Mouse (Mus musculus) ES-Bruce4 (cell line): ENCODE data around the gene Pde6h.

Experiments
- CTCF ChIP-seq: IDR thresholded peaks from one replicate; pipeline ENCODE4 v1.8.1; 2011; ENCODE audit warnings: low read depth, low read length
- EP300 ChIP-seq: IDR thresholded peaks from 2 replicates; pipeline ENCODE4 v1.6.1; 2011; ENCODE audit warnings: low read depth, low read length; ENCODE audit not compliant: insufficient read depth
- POLR2A ChIP-seq: IDR thresholded peaks from one replicate; pipeline ENCODE4 v1.8.1; 2011; ENCODE audit warnings: low read length; ENCODE audit not compliant: insufficient read depth

DNA sequence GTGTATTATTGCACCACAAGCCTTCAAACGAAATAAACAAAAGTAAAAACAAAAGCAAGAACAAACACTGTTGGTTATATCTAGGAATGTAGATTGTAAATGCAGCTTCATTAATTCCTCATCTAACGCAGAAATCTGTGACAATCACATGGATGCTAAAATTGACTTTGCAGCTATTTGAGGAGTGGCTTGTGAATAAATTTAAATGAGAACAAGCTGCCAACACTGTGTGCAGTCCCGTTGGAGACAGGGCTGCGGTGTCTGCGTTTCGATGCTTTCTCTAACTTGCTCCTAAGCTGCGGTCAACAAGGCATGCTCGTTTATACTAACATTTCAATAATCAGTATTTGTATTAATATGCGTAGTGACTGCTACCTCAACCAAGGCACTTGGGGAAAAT, 18.6 kb downstream of the Pde6h start:
- TF ChIP-seq CTCF (no peak), EP300 (no peak), POLR2A (no peak)
